Mouse (Mus musculus): ENCODE measurements around the gene Slc17a7.
"Not testable (repeated sequence)": the region's sequence is repeated elsewhere in the genome, so short reads cannot be mapped to it uniquely, and the experiment has no call there.

Gene Slc17a7

GRCm38 (mm10) chr7:45154993-45155514 lies 8.7 kb upstream of the Slc17a7 start:
- DNase-seq (ENCODE audit: low spot score), result peak; percentile 39

- DNase-seq (ENCODE audit: low spot score), result no peak
These were observed 8.2 kb upstream of the Slc17a7 start for GRCm38 (mm10) chr7:45155590-45155989.

- no peak for DNase-seq (ENCODE audit: low spot score)
These were observed 7.5 kb upstream of the Slc17a7 start for GRCm38 (mm10) chr7:45156206-45156605.

- DNase-seq (ENCODE audit: low spot score), result no peak
These were observed 6.3 kb upstream of the Slc17a7 start for GRCm38 (mm10) chr7:45157459-45157858.

GRCm38 (mm10) chr7:45158991-45159390 lies 4.8 kb upstream of the Slc17a7 start:
- no peak for DNase-seq (ENCODE audit: low spot score)

GRCm38 (mm10) chr7:45160316-45160800 lies 3.4 kb upstream of the Slc17a7 start:
- no peak for DNase-seq (ENCODE audit: low spot score)

- DNase-seq (ENCODE audit: low spot score), result no peak
These were observed 2.9 kb upstream of the Slc17a7 start for GRCm38 (mm10) chr7:45160866-45161265.

- DNase-seq (ENCODE audit: low spot score), result peak; percentile 95
These were observed 1.9 kb upstream of the Slc17a7 start for GRCm38 (mm10) chr7:45161612-45162473.

- no peak for DNase-seq (ENCODE audit: low spot score)
These were observed 1.2 kb upstream of the Slc17a7 start for GRCm38 (mm10) chr7:45162551-45162950.

GRCm38 (mm10) chr7:45162996-45163615 lies 643 bp upstream of the Slc17a7 start:
- no peak for DNase-seq (ENCODE audit: low spot score)

GRCm38 (mm10) chr7:45164833-45165232 lies 1.1 kb downstream of the Slc17a7 start:
- DNase-seq (ENCODE audit: low spot score), result no peak

GRCm38 (mm10) chr7:45165701-45166100 lies 2.0 kb downstream of the Slc17a7 start:
- no peak for DNase-seq (ENCODE audit: low spot score)

- no peak for DNase-seq (ENCODE audit: low spot score)
These were observed 3.2 kb downstream of the Slc17a7 start for GRCm38 (mm10) chr7:45166950-45167401.

GRCm38 (mm10) chr7:45167761-45168445 lies 4.2 kb downstream of the Slc17a7 start:
- no peak for DNase-seq (ENCODE audit: low spot score)

- no peak for DNase-seq (ENCODE audit: low spot score)
These were observed 4.9 kb downstream of the Slc17a7 start for GRCm38 (mm10) chr7:45168656-45169055.

- DNase-seq (ENCODE audit: low spot score), result no peak
These were observed 5.7 kb downstream of the Slc17a7 start for GRCm38 (mm10) chr7:45169495-45169894.

- DNase-seq (ENCODE audit: low spot score), result no peak
These were observed 9.2 kb downstream of the Slc17a7 start for GRCm38 (mm10) chr7:45172974-45173373.

- not testable (repeated sequence) for DNase-seq (ENCODE audit: low spot score)
These were observed 10.0 kb downstream of the Slc17a7 start for GRCm38 (mm10) chr7:45173772-45174171.

- peak; percentile 54 for DNase-seq (ENCODE audit: low spot score)
These were observed 11.0 kb downstream of the Slc17a7 start for GRCm38 (mm10) chr7:45174567-45175280.

- peak; percentile 31 for DNase-seq (ENCODE audit: low spot score)
These were observed 11.6 kb downstream of the Slc17a7 start for GRCm38 (mm10) chr7:45175398-45175797.

- no peak for DNase-seq (ENCODE audit: low spot score)
These were observed 12.2 kb downstream of the Slc17a7 start for GRCm38 (mm10) chr7:45175929-45176328.

GRCm38 (mm10) chr7:45176356-45176755 lies 12.6 kb downstream of the Slc17a7 start:
- DNase-seq (ENCODE audit: low spot score), result no peak

Data from embryo, embryonic 10 days (tissue).